Mouse (Mus musculus): Measurements from ENCODE around the gene Asna1.

The Asna1 gene

GRCm38 (mm10) chr8:85035165-85035727 is 10.2 kb upstream of the Asna1 start:
- DNase-seq (ENCODE audit: low read depth, low spot score): no peak

GRCm38 (mm10) chr8:85034764-85035163 is 9.7 kb upstream of the Asna1 start:
- peak; percentile 85 for DNase-seq (ENCODE audit: low read depth, low spot score)

GRCm38 (mm10) chr8:85033867-85034266 is 8.8 kb upstream of the Asna1 start:
- DNase-seq (ENCODE audit: low read depth, low spot score): no peak

GRCm38 (mm10) chr8:85032622-85033311 is 7.7 kb upstream of the Asna1 start:
- no peak for DNase-seq (ENCODE audit: low read depth, low spot score)

GRCm38 (mm10) chr8:85029271-85029670 is 4.2 kb upstream of the Asna1 start:
- no peak for DNase-seq (ENCODE audit: low read depth, low spot score)

- DNase-seq (ENCODE audit: low read depth, low spot score): no peak
Observed at GRCm38 (mm10) chr8:85027922-85028321, 2.8 kb upstream of the Asna1 start.

GRCm38 (mm10) chr8:85027516-85027855 is 2.4 kb upstream of the Asna1 start:
- DNase-seq (ENCODE audit: low read depth, low spot score): no peak

GRCm38 (mm10) chr8:85026670-85027515 is 1.8 kb upstream of the Asna1 start, which contains the start of gene Trir:
TSS of gene Trir (plus strand) at chr8:85026823.
- DNase-seq (ENCODE audit: low read depth, low spot score): peak; percentile 97

GRCm38 (mm10) chr8:85023846-85024245 is 1.2 kb downstream of the Asna1 start:
- no peak for DNase-seq (ENCODE audit: low read depth, low spot score)

GRCm38 (mm10) chr8:85021514-85022055 is 3.5 kb downstream of the Asna1 start:
- no peak for DNase-seq (ENCODE audit: low read depth, low spot score)

GRCm38 (mm10) chr8:85017209-85017608 is 7.9 kb downstream of the Asna1 start:
- no peak for DNase-seq (ENCODE audit: low read depth, low spot score)

- DNase-seq (ENCODE audit: low read depth, low spot score): no peak
Observed at GRCm38 (mm10) chr8:85016724-85017123, 8.4 kb downstream of the Asna1 start.

GRCm38 (mm10) chr8:85014431-85014830 is 10.7 kb downstream of the Asna1 start, which contains the start of gene Best2:
TSS of gene Best2 (minus strand) at chr8:85014531.
- no peak for DNase-seq (ENCODE audit: low read depth, low spot score)

GRCm38 (mm10) chr8:85013230-85013840 is 11.7 kb downstream of the Asna1 start:
- DNase-seq (ENCODE audit: low read depth, low spot score): no peak

- DNase-seq (ENCODE audit: low read depth, low spot score): no peak
Observed at GRCm38 (mm10) chr8:85011242-85011641, 13.8 kb downstream of the Asna1 start.

GRCm38 (mm10) chr8:85007686-85008085 is 17.4 kb downstream of the Asna1 start:
- no peak for DNase-seq (ENCODE audit: low read depth, low spot score)

- peak; percentile 83 for DNase-seq (ENCODE audit: low read depth, low spot score)
Observed at GRCm38 (mm10) chr8:84997649-84998295, 27.3 kb downstream of the Asna1 start.

- no peak for DNase-seq (ENCODE audit: low read depth, low spot score)
Observed at GRCm38 (mm10) chr8:84996978-84997377, 28.1 kb downstream of the Asna1 start.

- no peak for DNase-seq (ENCODE audit: low read depth, low spot score)
Observed at GRCm38 (mm10) chr8:84995680-84996079, 29.4 kb downstream of the Asna1 start.

- no peak for DNase-seq (ENCODE audit: low read depth, low spot score)
Observed at GRCm38 (mm10) chr8:84994375-84994774, 30.7 kb downstream of the Asna1 start.

- no peak for DNase-seq (ENCODE audit: low read depth, low spot score)
Observed at GRCm38 (mm10) chr8:84990836-84991235, 34.2 kb downstream of the Asna1 start.

Measured in skeletal muscle tissue, adult 2 months (tissue).